Mouse (Mus musculus) lung, postnatal 0 days (tissue): ENCODE data around the gene Rbpjl. TPM values are rescaled to one million over a fixed set of nuclear protein-coding genes. Genes with fewer than 3 reads are reported as not detected.
A peak's percentile ranks its signal among the peaks of the same experiment; 100 is the strongest.

Experiments used
- ATAC-seq: fragments of 200-750 bp; cut with Nextera tagmentation; 2 replicates; pipeline ENCODE4 v1.8.0; 2017; ENCODE audit warnings: moderate library complexity
- DNase-seq: peaks from one replicate; pipeline ENCODE4 v3.0.0-alpha.2; 2016; ENCODE audit warnings: low spot score
- H3K27ac ChIP-seq: fragments of 300-500 bp; sonication (generic); 2 replicates; pipeline ENCODE4 v1.5.1; 2014; ENCODE audit warnings: antibody characterized with exemption, mild to moderate bottlenecking, low read length, mixed read lengths
- H3K27me3 ChIP-seq: fragments of 300-500 bp; sonication (generic); replicated peaks from 2 replicates; pipeline ENCODE4 v1.6.1; 2014; ENCODE audit warnings: low read length, mixed read lengths; ENCODE audit not compliant: insufficient read depth
- H3K36me3 ChIP-seq: fragments of 300-500 bp; sonication (generic); 2 replicates; pipeline ENCODE4 v1.6.1; 2014; ENCODE audit warnings: low read length, mixed read lengths; ENCODE audit not compliant: insufficient read depth
- H3K4me1 ChIP-seq: fragments of 300-500 bp; sonication (generic); 2 replicates; pipeline ENCODE4 v1.6.1; 2014; ENCODE audit warnings: antibody characterized with exemption, low read depth, low read length, mixed read lengths; ENCODE audit not compliant: insufficient read depth
- H3K4me2 ChIP-seq: fragments of 300-500 bp; sonication (generic); replicated peaks from 2 replicates; pipeline ENCODE4 v1.6.1; 2014; ENCODE audit warnings: low read depth, mild to moderate bottlenecking, low read length, moderate library complexity, mixed read lengths
- H3K4me3 ChIP-seq: fragments of 300-500 bp; sonication (generic); 2 replicates; pipeline ENCODE4 v1.5.1; 2014; ENCODE audit warnings: low read depth, low read length
- H3K9ac ChIP-seq: fragments of 300-500 bp; sonication (generic); replicated peaks from 2 replicates; pipeline ENCODE4 v1.6.1; 2014; ENCODE audit warnings: low read depth, mild to moderate bottlenecking
- H3K9me3 ChIP-seq: fragments of 300-500 bp; sonication (generic); 2 replicates; pipeline ENCODE4 v1.6.1; 2016; ENCODE audit warnings: low read length, mixed read lengths
- CTCF ChIP-seq: IDR thresholded peaks from 2 replicates; pipeline ENCODE4 v1.5.1; 2016; ENCODE audit warnings: antibody characterized with exemption, mild to moderate bottlenecking
- EP300 ChIP-seq: IDR thresholded peaks from 2 replicates; pipeline ENCODE4 v1.6.1; 2016; ENCODE audit warnings: antibody characterized with exemption, mild to moderate bottlenecking, control low read depth
- WGBS: fragments of 180-500 bp; shearing (Covaris S2); extraction: QIAGEN DNeasy Blood & Tissue Kit; methylation state at CpG from one replicate; pipeline ENCODE4 v1.1.7; 2014; 5-methylcytosine and 5-hydroxymethylcytosine counted together
- polyA plus RNA-seq: library from polyadenylated mRNA; unstranded; fragments of >200 nt; fragmentation: Nextera tagmentation; extraction: Ambion mirVana; gene quantifications from 2 replicates; pipeline ENCODE4 v1.2.1, GENCODE M21; 2015

Rbpjl gene
- polyA plus RNA-seq, 1 experiment from 2014 or later, result 29.7 TPM

DNA sequence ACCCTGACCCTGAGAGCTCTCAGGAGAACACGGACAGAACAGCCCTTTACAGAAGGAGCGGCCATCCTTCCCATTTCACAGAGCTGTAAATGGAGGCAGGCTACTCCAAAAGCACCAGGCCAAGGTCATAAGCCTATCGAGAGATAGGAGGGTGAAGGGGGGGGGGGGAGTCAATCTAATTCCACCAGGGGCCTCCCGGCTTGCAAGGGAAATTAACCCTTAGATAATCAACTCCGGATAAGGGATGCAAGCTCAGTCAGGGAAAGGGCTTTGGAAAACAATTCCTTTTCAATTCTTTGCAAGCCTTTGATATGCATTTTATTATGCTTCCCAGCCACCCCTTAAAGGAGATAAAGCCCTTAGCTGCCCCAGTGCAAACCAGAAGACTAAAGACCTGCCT, 25.5 kb downstream of the Rbpjl start:
- Histone ChIP-seq H3K4me2 (no peak overlapping the region), H3K27ac (no peak overlapping the region), H3K9me3 (no peaks in the 10 kb centered on the region), H3K27me3 (no peaks in the 10 kb centered on the region), H3K4me3 (no peak overlapping the region), H3K36me3 (peaks cover 19% of the 10 kb centered on the region), H3K9ac (no peak overlapping the region), H3K4me1 (peaks cover 28% of the 10 kb centered on the region)
- no peak for DNase-seq
- no peak for ATAC-seq
- TF ChIP-seq EP300 (no peak), CTCF (no peak)
- WGBS, result 40% methylated on average over 5 of the region's 5 CpGs

DNA sequence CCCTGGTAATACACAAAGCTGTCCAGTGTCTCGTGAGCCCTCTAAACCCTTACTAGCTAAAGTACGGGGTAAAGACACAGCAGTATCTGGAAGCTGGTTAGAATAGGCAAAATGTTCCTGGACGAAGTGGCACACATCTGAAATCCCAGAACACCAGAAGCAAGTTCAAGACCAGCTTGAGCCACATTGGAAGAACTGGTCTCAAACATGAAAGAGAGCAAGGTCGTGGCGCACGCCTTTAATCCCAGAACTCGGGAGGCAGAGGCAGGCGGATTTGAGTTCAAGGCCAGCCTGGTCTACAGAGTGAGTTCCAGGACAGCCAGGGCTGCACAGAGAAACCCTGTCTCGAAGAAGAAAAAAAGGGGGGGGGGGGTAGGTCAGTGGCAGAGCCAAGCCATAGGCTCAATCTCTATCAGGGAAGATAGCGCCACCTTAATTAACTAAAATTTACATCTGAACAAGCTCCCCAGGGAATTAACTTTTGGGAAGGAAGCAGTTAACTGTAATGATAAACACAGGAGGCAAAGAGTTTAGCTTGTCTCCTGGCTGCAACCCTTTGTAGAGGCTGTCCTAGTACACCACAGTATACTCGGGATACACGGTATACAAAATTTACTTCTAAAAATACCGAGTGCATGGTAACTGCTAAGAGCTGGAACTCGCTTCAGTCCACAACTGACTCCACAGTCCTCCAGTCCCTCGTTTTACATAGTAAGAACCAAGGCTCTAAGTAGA, 27.1 kb downstream of the Rbpjl start:
- TF ChIP-seq EP300 (no peak), CTCF (no peak)
- H3K9ac ChIP-seq, result 0 out of 2 replicates have a peak overlapping the region, but pooled peaks have one; percentile 5
- ATAC-seq (no peak), DNase-seq (no peak)
- H3K36me3 ChIP-seq, result peaks cover 16% of the 10 kb centered on the region
- no peak overlapping the region for H3K4me3 ChIP-seq
- no peaks in the 10 kb centered on the region for H3K9me3 ChIP-seq
- WGBS, result 56% methylated on average over 15 of the region's 15 CpGs
- no peak overlapping the region for H3K4me2 ChIP-seq
- no peaks in the 10 kb centered on the region for H3K27me3 ChIP-seq
- peaks cover 33% of the 10 kb centered on the region for H3K4me1 ChIP-seq
- 0 out of 2 replicates have a peak overlapping the region, but pooled peaks have one; percentile 0 for H3K27ac ChIP-seq

DNA sequence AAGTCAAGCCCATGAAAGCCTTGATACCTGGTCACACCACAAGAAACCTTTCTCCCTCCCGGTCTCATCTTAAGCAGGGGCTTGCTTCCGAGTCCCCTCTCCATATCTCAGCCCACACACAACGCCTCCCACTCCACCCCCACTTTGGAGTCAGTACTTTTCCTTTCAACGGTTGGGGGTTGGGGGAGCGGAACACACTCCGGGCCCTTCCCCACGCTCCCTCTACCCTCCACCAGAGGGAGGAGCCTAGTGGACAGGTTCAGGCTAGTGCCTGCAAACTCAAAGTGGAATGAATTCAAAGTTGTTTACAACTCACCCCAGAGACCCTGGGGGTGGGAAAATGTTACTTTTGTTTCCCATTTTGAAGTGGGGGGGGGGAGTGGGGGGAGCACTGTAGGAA, 27.8 kb downstream of the Rbpjl start:
- DNase-seq (peak; percentile 63), ATAC-seq (peak; percentile 20; the same call in 1 of the 2 replicates)
- H3K9ac ChIP-seq, result 0 out of 2 replicates have a peak overlapping the region, but pooled peaks have one; percentile 5
- H3K4me2 ChIP-seq, result no peak overlapping the region
- H3K4me3 ChIP-seq, result no peak overlapping the region
- H3K27me3 ChIP-seq, result no peaks in the 10 kb centered on the region
- no peaks in the 10 kb centered on the region for H3K9me3 ChIP-seq
- H3K36me3 ChIP-seq, result peaks cover 13% of the 10 kb centered on the region
- WGBS, result 14% methylated on average over 7 of the region's 7 CpGs
- TF ChIP-seq EP300 (no peak), CTCF (peak; percentile 49)
- peaks cover 36% of the 10 kb centered on the region for H3K4me1 ChIP-seq
- H3K27ac ChIP-seq, result peak overlapping the region; percentile 0; the same call in 1 of the 2 replicates

DNA sequence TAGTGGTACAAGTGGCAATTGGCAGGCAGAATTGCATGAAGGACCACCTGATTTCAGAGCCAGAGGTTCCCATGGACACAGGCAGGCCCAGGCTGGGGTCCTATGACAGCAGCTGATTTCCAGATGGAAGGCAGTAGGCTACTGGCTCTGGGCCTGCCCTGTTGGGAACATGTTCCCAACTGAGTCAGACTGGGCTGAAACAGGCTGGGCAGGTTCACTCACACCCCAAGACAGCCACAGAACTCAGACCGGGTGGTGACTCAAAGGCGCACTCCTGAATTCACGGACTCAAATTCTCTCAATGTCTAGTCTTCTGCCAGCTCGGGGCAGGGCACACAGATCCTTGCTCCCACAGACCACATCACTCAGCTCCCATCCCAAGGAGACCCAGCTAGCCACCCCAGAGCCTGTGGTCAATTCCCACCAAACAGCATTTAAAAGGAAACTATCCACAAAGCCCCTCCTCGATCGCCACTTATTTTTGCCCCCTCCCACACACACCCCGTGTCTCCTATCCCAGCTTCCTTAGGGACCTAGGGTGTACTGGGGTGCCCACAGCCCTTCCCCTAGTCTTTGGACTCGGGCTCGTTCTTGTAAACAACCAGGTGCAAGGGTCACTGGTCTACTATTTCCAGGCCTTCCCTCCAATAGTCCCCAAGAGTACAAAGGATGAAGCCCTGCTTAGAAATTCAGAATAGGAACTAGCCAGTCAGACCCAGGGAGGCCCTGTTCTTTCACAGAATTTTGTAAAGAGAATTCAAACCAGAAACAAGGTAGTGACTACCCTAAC, 28.9 kb downstream of the Rbpjl start:
- Histone ChIP-seq H3K27me3 (no peaks in the 10 kb centered on the region), H3K4me3 (no peak overlapping the region), H3K27ac (peak overlapping the region; percentile 81), H3K9ac (peak overlapping the region; percentile 3; the same call in 1 of the 2 replicates), H3K36me3 (peaks cover 13% of the 10 kb centered on the region; the same call in 1 of the 2 replicates), H3K4me1 (peaks cover 48% of the 10 kb centered on the region), H3K4me2 (peak overlapping the region; percentile 17; the same call in 1 of the 2 replicates), H3K9me3 (no peaks in the 10 kb centered on the region)
- DNase-seq (peak; percentile 84), ATAC-seq (peak; percentile 67)
- 34% methylated on average over 9 of the region's 9 CpGs for WGBS
- no peak for TF ChIP-seq EP300
- TF ChIP-seq CTCF, result no peak

DNA sequence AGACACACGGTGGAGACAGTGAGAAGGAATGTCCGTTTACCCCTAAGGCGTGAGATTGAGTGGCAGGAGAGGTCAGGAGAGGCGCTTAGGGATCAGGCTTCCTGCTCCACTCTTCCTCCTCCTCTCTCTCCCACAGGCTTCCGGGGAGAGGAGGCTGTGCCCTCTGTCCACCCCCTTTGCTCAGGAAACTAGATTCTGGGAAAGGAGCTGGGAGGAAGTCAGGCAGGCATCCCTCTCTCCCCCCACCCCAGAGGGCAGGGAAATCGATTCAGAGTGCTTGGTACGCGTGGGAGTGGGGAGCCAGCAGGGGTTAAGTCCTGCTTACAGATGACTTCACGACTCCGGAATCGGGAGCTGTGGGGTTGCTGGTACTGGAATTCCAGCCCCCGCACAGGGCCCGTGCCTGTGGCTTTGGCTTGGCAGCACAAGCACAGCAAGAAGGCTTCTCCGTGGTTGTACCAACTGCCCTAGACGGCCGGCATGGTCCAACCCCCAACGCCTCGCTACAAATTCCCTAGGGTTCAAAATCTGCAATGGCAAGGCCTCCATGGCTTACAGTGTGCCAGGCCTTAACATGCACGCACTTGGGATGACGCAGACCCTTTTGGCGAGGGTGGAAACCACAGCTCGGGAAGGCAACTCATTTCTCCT, 29.7 kb downstream of the Rbpjl start:
- TF ChIP-seq CTCF (no peak; the same call in 1 of the 2 replicates), EP300 (no peak)
- DNase-seq (peak; percentile 58), ATAC-seq (peak; percentile 28)
- H3K9me3 ChIP-seq, result no peaks in the 10 kb centered on the region
- H3K27ac ChIP-seq, result peak overlapping the region; percentile 81
- H3K36me3 ChIP-seq, result peaks cover 13% of the 10 kb centered on the region; the same call in 1 of the 2 replicates
- H3K9ac ChIP-seq, result peak overlapping the region; percentile 3; the same call in 1 of the 2 replicates
- 19% methylated on average over 22 of the region's 22 CpGs for WGBS
- H3K4me2 ChIP-seq, result peak overlapping the region; percentile 2
- H3K4me1 ChIP-seq, result peaks cover 55% of the 10 kb centered on the region
- H3K27me3 ChIP-seq, result no peaks in the 10 kb centered on the region
- H3K4me3 ChIP-seq, result no peak overlapping the region
